Mouse (Mus musculus) ovary, postnatal 14 days (tissue): Measurements from ENCODE around the gene Plekhg3.

Experiments used
- DNase-seq: peaks from one replicate; pipeline ENCODE4 v3.0.0; 2022; ENCODE audit warnings: low spot score

Gene Plekhg3

DNA sequence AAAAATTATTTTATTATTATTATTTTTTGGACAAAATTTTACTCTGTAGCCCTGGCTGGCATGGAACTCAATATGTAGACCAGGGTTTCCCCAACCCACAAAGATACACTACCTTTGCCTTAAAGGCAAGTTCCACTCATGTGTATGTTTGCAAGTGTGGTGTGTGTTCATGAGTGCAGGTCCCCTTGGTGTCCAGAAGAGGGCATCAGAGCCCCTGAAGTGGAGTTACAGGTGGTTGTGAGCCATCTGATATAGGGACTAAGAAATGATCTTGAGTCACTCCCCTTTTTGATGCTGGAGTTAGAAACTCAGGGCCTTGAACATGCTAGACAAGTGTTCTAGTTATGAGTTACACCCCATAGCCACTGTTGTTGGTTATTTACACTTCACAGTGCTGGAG is 54.3 kb downstream of the Plekhg3 start:
- no peak for DNase-seq

DNA sequence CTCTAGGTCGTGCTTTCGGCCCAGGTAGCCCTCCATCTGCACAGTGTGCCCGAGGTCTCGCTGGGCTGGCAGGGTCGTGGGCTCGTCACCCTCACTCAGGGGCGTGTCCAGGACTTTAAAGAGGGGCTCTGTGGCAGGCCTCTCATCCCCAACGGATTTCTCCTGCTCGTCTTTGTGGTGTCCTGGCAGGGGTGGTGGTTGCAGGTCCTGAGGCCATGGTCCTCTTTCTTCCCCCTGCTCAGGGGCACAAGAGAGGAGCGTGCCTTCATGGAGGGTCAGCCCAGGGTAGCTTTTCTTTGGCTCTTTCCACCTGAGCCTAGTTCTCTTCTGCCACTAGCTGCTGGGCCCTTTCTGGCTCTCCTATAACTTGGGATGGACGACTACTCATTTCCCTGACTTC is 56.7 kb downstream of the Plekhg3 start:
- no peak for DNase-seq

DNA sequence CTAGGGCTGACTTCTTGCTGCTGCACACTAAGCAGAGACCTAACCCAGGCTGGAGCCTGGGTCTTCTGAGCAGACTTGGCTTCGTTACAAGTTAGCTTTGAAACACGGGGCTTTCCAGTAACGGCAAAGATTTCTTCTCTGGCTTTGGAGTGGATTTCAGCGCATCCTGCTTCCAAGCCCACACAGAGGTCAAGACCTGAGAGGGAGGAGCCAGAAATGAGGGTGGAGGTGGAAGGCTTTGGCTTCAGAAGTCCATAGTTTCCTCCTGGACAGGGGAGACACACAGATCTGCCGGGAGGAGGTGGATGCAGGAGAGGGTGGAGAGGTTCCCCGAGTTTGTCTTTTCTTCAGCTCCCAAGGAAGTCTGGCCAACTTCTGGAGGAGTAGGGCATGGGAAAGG is 58.8 kb downstream of the Plekhg3 start:
- DNase-seq, result no peak

DNA sequence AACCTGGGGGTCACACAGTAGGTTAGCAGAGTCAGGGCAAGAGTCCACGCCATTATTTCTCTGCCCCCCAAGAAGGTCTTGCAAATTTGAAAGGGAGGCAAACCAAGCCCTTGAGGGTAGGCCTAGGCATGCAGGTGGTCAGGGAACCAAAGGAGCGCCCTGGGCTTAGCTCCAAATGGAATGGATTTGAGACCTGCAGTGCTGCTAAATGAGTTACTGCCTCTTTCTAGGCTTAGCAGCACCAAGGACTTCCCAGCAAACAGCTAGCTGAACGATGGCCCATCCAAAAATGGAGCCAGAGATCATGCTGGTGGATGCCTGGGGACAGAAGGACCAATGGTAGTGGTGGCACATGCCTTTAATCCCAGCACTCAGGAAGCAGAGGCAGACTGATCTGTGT is 60.3 kb downstream of the Plekhg3 start:
- DNase-seq, result no peak

DNA sequence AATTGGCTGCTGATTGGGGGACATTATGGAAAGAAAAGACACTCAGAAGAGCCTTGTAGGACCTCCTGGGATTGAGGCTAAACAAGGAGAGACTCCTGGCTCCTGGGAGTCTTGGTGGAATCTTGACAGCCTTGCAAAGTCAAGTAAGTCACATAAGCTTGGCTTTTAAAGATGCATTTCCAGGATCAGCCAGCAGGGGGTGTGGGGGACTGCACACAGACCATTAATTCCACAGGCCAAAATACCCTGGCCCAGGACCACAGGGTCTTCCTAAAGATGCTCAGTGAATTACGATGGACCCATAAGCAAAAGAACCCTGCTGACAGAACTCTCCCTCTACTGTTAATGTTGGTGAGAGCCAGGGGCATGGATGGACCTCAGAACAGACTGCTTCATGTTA is 61.5 kb downstream of the Plekhg3 start:
- no peak for DNase-seq

DNA sequence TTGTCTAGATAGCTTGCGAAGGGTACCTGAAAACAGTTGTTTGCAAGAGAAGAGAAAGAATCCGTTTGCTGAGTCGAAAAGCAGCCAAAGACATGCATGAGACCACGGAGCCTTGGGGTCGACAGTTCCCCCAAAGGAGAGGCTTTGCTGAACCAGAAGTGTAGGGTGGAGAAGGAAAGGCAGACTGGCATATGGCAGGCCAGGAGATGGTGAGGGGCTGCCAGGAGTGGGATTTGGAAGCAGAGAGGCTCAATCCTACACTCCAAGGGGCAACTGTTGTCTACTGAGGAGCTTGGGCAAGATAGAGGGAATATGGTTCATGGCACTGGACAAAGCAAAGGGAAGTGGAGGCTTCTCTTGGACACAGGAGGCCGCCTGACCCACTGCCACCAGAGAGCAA is 62.6 kb downstream of the Plekhg3 start:
- DNase-seq, result no peak

DNA sequence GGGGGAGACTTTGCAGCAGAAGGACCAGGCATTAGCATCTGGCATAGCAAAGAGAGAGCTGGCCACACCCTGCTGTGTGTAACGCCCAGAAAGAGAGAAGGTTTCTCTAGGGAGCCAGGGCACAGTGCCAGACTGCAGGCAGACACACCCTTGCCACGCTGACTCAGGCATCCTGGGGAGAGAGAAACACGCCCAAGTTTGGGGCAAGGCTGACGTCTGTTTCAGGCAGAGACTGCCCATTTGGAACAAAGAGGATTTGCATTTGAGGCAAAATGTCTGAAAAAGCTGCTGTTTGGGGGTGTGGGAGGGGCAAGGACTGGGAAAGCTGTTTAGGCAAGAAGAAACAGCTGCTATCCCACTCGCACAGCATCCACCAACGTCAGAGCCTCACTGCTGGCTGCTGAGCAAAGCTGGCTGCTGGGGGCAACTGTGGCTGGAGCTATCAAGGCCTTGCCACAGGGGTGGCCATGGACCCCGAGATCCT is 63.2 kb downstream of the Plekhg3 start:
- DNase-seq, result peak; percentile 59

DNA sequence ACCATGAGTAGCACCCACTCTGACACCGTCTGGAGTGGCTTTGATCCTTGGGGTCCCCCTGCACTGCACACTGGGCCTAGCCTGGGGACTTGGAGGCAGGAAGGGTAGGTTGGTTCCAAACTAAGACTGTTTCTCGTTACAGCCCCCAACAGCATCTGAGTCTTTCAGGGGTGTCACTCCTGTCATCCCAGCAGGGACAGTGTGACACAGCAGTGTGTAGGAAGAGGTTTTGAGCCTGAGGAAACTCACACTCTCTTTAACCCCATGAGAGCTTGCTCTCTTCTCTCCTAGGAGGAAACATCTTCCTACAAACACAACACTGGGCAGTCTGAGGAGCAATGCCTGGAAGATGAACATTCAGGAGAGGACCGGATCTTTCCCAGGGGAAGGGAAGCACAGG is 63.9 kb downstream of the Plekhg3 start:
- no peak for DNase-seq

DNA sequence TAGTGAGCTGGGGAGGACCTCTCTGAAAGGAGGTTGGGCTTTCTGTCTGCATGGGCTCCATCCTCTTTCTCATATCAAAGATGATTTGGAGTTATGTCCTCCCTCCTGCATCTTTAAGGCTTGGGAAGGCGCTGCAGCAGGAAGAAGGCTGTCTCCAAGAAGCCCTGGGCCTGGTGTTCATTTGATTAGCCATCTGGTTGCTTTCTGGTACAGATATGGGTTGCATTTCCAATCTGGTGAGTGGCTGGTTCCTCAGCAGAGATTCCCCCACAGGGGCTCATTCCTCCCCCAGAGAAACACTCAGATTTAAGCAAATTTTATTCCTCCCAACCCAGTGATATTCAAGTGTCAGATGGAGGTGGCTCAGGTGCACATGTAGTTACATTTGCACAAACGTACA is 65.1 kb downstream of the Plekhg3 start:
- DNase-seq, result no peak

DNA sequence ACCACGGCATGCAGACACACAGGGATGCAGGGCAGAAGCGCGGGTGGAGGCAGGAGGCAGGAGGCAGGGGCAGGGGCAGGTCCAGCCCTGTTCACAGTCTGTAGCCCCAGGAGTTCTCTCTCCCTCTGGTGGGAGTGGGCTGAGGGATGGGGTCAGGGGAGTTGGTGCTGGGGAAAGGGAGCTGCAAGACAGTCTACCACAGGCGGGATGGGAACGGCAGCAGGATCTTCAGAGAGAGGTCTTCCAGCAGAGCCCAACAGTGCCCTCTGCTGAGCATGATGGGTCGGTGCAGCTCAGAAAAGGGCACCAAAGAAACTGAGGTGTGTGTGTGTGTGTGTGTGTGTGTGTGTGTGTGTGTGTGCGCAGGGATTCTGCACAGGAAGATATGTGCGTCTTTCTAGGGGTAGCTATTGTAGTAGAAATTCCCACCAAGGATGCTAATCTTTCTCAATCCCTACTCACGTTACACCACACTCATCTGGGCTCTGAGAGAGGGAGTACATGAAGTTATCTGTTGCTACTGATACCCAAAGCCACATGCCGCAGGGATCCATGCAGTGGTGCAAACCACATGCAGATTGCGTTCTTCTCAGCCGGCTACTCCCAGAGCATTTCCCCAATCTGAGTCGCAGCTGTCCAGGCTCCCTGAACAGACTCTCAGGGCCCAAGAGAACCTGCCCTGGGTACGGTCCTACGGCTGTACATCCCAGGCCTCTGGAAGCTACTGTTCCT is 65.8 kb downstream of the Plekhg3 start:
- peak; percentile 77 for DNase-seq

DNA sequence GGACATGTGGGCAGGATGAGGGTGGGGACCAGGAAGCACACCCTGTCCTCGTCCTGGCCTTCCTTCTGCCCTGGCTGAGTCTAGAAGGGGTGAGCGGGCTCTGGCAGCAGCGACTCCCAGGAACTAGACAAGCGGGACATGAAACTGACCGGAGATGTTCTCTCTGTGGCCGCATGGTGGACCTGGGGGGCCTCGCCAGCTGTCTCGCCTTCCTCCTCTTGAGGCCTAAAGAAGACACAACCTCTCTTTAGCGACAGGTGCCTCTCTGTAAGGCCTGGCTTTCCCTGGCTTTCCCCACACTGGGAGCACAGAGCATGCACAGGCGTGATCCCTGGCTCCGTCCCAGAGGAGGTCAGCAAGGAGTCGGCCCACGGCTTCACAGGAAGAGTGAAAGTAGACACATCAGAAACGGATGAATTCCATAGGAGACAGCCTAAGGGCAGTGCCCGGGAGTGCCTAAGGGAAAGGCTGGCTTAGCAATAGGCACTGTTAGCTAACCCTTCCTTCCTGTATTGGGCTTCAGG is 66.9 kb downstream of the Plekhg3 start:
- no peak for DNase-seq

DNA sequence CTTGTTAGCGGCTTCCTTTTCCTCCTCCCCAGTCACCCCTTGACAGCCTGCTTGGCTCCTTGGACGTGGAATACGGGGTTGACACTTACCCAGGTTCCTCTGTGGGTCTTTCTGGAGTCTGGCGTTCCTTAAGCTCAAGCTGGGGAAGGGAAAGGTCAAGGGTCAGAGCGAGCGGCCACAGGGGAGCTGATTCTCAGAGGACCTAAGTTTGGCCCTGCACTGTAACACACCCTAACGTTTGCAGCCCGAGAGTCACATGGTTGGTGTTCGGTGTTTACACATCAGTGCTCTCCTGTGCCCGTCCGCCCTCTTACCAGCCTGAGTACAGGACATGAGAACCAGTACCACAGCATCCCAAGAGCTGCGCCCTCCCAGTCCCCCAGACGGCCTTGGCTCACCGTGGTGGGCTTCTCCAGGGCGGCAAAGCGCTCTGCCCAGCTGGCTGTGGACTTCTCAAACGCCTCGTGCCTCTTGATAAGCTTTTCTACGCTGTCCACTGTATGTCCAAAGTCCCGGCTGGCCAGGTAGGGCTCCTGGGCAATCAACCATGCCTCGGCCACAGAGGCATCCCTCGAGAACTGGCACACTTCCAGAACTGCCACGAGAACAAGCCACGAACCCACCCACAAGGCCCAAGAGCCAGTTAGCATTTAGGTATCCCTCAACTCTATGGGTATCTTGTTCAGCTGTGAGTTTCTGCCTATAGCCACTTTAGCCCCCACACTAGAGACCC is 67.7 kb downstream of the Plekhg3 start:
- DNase-seq, result no peak

DNA sequence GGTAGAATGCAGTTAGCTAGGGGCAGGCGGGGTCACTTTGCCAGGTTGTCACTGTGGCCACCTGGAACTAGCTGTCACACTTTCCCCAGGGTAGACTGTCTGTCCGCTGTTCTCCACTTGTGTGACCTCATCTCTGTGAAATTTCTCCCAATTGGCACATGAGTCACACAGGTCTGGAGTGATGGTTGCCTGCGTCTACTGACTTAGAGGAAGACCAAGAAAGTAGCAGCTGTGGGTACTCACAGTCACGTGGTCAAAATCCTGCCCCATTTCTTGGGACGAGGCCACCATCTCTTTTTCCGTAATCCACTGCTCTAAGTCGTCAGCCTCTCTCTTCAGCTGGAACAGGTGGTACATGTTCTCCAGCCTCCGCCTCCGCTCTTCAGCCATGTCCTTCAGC is 73.1 kb downstream of the Plekhg3 start:
- DNase-seq, result no peak

DNA sequence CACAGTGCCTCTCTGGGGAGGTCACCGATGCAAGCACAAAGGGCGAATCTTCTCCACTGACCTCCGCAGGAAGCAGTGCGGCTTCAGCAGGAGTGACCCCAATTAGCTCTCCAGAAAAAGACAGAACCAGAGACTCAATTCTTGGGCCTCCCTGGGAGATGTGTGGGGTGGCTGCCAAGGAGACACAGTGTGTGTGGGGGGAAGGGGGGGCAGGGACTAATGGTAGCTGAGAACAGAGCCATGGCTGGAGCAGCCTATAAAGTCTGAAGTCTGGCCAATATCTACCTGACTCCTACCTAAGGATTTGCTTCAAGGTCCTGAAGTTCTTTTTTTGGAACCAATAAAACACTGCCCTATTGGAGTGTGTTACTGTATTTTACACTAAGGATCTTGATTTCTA is 73.9 kb downstream of the Plekhg3 start:
- DNase-seq, result no peak

DNA sequence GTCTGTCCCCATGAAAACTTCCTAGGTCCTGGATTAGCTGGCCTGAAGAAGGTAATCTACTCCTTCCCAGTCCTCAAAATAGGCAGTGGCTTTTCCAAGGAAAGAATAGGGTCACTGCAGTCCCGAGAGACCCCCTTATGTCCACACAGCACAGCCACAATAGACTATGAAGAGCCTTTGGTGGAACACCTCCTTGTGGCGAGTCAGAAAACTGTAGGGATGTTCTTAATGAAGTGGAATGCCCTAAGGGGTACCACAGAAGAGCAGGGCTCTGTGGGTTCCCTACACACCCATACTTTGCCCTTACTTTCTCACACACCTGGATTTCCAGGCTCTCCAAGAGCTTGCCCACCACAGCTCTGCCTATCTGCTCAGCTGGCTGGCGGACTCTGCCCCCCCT is 75.1 kb downstream of the Plekhg3 start:
- no peak for DNase-seq

DNA sequence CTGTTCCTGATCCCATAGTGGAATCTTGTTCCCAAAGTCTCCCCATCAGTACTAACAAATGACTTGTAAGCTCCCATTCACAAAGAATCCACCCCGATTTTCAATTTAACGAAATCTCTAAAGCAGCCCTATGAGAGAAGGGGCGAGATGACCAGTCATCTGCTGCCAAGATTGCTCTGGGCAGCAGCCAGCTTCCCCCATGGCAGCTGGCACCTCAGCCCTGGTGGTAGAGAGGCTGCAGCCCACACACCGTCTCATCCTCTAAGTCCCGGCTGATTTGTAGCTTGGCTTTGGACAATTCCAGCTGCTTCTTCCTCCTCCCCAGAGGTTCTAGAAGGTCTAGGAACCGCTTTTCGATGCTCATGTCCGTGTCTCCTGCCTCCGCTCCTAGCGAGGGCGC is 77.5 kb downstream of the Plekhg3 start:
- no peak for DNase-seq

DNA sequence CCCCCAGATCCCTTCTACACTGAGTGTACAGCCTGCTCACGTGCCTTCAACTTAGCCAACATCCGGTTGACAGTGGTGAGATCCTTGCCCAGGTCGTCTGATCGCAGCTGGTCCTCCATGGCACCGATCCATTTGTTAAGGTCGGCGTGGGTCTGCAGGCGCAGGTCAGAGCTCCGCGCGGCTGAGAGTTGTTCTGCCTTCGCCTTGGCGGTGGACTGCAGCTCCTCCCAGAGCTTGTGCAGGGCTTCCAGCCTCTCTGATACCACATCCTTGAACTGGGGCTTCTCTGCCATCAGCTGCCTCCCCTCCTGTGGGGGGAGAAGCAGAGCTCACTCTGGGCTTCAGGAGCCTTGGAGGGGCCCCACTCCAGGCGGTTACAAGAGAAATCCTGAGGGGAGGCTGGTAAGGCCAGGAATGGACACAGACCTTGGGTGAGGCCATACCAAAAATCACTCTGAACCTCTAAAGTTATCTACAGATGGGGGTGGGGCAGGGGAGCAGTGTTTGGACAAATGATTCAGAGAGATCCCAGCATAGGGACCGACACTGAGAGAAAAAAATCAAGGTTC is 78.4 kb downstream of the Plekhg3 start:
- DNase-seq, result no peak

DNA sequence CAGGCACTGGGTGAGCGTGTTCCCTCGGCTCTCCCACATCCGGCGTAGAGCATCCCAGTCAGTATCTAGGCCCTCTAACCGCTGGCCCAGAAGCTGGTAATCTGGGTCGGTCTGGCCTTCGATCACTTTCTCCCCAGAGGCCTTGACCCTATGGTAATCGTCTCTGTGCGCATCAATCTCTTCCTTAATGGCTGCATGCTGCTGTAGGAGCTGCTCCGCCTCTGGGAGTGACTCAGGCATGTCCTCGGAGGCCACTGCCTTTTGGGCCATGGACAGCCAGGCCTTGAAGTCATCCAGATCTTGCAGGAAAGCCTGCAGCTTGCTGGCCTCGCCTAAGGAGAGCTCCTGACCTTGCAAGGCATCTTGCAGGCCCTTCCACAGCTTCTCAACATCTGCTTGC is 81.9 kb downstream of the Plekhg3 start:
- DNase-seq, result no peak

DNA sequence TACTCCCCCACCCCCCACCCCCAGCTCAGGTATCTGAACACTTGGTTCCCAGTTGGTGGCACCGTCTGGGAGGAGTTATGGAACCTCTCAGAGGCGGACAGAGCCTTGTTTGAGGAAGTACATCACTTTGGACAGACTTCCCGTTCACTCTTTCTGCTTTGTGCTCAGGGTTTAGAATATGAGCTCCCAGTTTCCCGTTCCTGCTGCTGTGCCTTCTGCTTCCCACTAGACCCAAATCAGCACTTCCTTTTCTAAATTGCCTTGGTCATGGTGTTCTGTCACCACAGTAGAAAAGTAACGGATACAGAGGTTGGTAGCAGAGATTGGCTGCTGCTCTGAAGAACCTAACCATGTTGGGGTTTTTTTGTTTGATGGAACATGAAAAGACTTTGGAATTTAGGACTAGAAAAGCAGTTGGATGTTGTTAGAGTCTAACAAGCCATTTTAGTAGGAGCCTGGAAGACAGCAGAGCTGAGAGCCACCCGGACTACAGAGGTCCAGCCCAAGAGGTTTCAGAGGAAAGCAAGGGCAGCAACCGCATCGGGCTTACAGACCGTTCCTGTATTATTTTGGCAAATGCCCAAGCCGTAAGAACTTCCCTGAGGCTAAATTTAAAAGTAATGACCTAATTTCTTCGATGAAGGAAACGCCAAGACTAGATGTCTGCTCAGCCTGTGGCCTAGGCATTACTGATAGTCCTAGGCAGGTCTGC is 84.3 kb downstream of the Plekhg3 start:
- DNase-seq, result no peak

DNA sequence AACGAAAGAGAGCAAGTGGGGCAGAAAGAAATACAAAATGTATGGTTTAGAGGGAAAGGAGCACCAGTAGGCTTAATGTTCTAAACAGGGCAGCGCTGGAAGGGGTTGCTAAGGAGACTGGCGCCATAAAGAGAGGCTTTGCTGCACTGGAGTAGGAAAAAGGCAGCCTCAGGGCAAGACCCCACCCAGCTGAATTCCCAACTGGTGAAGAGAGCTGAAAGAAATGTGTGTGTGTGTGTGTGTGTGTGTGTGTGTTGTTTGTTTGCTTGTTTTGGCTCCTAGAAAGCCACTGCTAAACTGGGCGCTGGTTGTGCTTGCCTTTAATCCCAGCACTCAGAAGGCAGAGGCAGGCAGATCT is 84.9 kb downstream of the Plekhg3 start:
- DNase-seq, result no peak

DNA sequence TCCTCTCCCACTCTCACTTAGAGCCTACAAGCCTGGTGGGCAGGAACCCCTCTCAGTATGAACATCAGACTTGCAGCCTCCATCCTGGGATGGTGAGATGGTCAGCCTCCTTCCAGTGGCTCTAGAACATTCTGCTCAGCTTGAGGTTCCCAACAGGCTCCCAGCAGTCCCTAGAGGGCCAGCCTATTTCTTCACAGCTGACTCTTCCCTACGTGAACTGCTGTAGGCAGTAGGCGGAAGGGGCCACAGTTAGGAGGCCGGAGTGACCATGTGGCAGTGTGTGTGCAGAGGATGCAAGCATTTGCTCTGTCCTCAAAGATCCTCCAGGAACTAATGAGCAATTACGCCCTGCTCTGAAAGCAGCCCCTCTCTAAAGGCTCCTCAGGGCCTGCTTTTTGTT is 87.5 kb downstream of the Plekhg3 start:
- no peak for DNase-seq

DNA sequence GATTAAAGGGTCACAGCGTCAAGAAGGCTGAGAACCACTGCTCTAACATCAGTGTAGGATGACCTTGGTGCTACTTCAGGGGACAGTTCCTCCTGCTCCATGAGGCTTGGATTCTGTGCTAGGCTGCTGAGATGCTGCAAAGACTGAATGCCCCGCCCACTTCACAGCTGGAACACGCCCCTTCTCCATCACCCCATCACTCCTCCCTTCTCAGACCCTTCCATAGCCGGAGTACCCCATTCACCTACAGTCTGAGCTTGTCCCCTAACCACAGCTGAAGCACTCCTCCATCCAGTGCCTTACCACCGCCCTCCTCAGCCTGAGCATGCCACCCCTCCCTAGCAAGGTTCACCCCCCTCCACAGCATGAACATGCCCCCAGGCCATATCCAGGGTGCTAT is 89.2 kb downstream of the Plekhg3 start:
- no peak for DNase-seq

DNA sequence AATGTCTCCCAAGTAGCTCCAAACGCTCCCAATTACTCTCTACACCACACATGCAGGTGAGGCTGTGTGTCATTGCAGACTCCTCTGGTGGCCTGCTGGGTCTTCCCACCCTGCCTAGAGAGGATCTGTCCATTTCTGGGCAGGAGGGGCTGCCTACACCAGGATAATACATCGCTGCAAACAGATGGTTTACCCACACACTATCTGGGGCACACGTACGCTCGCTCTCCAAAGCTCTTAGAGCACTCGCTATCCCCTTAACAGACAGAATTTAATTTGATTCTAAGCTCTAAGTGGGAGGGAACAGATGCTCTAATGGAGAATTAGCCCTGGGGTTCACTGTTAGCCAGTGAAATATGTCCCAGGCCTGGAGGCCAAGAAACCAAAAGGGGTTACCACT is 92.7 kb downstream of the Plekhg3 start:
- no peak for DNase-seq
